Mouse (Mus musculus) frontal cortex, postnatal 14 days (tissue): ENCODE results near the gene Ms4a6d.
"Not testable (repeated sequence)": the region's sequence is repeated elsewhere in the genome, so short reads cannot be mapped to it uniquely, and the experiment has no call there.

Experiments
- DNase-seq, 2 experiments: peaks; one replicate each; pipeline ENCODE4 v3.0.0; 2022; ENCODE audit warnings: low spot score in 2 of 2

The Ms4a6d gene

GRCm38 (mm10) chr19:11554726-11555125, 49.9 kb downstream of the Ms4a6d start:
- DNase-seq = no peak

GRCm38 (mm10) chr19:11547911-11548310, 56.7 kb downstream of the Ms4a6d start:
- no peak for DNase-seq

- not testable (repeated sequence) for DNase-seq
These were observed 60.3 kb downstream of the Ms4a6d start for GRCm38 (mm10) chr19:11544383-11544782.

DNA sequence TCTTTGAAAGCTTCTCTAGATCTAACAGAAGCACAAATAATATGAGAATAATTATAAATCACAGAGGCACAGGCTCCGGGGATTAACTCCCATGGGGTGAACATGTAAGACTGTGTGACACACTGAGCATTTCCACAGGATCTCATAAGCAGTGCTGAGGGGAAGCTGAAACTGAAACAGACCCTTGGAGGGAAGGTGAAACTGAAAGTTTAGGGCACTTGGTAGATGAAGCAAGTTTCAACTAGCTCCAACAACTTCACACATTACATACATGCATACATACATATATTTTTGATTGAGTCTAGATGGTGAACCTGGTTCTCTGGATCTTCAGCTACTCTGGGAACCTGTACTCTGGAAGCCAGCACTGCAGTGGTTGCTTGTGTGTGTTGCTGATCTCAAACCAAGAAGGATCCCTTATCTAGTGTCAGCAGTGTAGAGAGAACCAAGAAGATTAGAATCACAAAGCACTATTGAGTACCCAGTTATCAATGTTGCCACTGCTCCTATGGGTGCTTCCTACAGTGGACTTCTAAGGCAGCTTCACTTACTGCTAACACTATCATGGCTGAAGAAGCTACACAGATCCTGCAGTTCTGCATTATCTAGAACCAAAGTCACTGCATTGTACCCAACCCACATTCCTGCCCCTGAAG, 64.4 kb downstream of the Ms4a6d start:
- not testable (repeated sequence) for DNase-seq

DNA sequence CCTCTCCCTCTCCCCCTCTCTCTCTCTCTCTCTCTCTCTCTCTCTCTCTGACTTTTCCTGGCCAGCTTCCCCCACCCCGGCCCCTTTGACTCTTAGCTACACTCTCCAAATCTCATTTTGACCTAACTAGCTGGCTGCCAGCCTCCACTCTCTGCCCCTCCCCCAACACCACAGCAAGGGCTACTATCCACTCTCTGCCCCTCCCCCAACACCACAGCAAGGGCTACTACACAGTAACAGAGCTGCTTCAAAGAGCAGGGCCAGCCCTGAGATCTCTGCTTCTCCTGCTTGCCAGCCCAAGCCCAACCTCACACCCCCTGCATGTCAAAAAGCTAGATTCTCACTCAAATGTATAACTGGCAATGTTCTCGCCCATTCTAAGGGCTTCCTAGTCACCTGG, 67.3 kb downstream of the Ms4a6d start:
- no peak for DNase-seq
